Mouse (Mus musculus) thymus, postnatal 14 days (tissue): ENCODE measurements around the gene AA986860.
A peak's percentile ranks its signal among the peaks of the same experiment; 100 is the strongest.

Experiments used
- DNase-seq: peaks from one replicate; pipeline ENCODE4 v3.0.0; 2021

Gene AA986860

DNA sequence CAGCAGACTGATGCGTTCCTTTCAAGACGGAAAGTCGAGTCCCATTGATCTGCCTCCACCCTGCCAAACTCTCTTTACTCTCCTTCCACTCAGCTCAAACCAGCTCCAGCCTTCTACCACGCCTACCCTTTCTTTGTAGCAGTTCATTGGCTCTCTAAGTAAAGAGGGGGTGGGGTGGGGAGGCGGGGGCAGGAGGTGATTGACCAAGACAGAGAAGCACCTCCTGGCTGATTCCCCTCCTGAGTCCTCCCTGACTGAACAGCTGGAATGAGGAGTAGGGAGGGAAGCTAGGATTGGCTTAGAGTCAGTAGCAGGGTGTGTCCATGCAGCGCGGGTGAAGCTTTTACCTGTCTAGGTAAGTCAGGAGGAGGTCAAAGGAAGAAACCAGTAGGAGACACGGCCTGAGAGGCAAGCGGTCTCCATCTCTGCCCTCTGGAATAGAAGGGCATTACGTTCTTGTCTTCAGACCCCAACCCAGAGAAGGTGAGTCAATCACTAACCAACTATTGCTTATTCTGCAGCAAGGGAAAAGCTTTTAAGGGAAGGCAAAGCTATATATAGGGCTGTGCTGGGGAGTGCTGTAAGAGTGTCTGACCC, at the start of gene AA986860:
Gene AA986860, plus strand, starts transcription at position 236 of the 597 bp plus-strand sequence.
- DNase-seq = no peak

DNA sequence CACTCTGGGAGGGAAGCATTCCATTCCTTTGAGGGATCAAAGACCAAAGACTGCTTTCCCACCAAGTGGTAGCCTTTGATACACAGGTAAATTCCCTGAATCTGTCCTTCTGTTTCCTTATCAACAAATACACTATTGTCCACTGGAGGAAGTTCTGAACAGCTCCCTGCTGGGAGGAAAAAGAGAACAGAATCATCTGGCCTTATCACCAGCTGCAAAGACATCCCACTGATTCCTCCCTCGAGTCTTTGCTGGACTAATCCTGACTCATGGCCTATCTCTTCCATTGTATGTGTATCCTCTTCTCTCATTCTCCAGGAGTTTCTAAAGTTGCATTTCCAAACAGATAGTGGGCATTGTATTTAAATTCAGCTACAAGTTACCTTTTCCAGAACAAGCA, 47.9 kb upstream of the AA986860 start:
- DNase-seq = no peak

DNA sequence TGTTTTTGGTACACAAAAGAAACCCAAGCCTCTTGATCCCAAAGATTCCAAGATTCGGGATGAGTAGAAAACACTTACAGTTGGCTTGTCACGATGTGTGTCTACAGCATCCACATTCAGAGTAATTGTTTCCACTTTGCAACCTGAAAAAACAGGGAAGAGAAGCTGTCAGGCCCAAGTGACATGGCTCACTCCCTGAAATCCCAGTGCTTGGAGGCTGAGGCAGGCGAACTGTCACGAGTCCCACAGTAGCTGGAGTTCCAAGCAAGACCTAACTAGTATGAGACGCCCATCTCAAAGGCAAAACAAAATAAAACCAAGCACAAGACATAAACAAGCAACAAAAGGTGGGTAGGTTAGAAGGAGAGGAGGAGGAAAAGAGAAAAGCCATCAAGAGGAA, 33.2 kb upstream of the AA986860 start:
- no peak for DNase-seq

DNA sequence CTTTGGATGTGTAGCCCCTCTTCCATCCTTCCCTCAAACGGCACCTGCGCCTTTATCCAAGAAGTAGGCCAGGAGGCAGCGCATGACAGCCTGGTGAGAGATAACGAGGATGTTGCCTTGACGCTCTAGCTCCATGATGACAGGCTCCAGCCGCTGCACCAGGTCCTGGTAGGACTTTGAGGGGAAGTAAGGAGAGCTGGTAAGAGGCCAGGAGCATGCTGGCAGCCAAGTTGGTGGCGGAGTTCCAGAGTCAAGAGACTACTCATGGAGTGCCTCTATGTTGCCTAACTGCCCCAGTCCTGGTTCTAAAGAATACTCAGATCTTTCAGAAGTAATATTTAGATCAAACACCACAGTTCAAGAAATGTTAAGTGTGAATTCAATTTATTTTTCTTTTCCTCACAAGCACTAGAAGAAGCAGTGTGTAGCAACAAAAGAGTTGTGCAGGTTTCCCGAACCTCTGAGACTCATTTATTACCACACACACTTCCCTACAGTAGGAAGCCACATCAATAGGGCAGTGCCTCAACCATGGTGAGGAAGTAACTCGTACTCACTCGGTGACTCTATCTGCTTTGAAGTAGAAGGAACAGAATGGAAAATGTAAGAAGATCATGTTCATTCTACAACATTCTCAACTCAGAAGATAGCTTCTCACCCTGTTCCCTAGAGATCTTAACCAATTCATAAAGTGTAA, 31.7 kb upstream of the AA986860 start:
- DNase-seq = peak; percentile 31

DNA sequence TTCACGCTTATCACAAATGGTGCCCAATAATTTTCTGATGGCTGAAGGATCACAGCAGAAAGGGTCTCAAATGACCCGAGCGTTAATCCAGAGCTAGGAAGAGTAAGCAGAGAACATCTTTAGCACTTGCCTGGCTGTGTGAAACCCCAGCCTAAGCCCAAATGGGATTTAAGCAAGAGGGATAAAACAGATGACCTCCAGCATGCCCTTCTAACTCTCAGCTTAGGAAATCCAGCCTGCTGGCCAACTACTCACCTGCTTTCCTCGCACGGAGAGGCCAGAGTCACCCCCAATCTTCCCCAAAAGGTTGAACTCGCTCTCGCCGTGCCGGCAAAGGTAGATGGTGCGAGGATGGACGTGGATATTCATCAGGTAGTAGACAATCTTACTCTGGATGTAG, 29.8 kb upstream of the AA986860 start:
- DNase-seq = no peak

DNA sequence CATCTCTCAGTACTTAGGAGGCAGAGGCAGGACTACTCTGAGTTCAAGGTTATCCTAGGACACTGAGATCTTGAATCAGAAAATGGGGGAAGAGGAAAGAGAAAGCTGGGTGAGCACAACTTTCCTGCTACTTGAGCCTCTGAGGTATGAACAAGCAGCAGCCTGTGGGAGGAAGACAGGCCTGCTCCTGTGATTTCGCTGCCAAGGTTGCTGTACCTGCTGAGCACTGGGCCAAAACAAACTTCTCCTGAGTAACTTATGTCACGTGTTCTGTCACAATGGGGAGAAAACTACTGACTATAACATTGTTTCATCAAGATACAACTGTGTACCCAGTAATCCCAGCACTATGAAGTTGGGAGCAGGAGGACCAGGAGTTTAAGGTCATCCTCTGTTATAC, 28.2 kb upstream of the AA986860 start:
- no peak for DNase-seq

DNA sequence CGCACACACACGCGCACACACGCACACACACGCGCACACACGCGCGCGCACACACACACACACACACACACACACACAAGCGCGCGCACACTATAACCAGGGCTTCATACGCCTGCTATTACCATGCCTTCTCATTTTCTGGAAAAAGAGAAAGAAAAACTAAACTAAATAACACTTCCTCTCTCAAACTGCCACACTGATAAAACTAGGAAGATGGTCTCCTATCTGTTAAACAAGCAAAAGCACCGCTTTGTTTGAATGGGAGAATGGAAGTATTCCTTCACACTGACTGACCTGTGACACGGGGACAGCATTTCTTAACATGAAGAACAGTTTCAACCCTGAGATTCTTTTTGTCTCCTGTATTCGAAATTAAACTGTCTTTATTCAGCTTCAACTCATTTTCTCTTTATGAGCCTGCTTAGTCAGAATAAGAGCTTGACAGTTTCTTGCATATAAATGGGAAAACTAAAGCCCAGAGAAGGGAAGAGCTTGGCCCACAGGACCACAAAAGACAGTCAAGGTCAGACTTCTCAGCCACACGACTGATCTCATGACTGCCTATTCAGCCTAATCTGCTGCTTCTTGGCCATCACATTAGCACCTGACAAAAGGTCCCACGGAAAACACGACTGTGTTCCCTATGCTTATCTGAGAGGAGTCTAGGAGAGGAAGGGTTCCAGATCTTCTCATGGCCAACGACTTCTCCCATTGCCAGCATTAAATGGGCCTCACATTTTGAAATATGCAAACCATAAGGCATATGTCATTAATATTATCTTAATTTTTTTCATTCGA, 21.3 kb upstream of the AA986860 start:
- no peak for DNase-seq

DNA sequence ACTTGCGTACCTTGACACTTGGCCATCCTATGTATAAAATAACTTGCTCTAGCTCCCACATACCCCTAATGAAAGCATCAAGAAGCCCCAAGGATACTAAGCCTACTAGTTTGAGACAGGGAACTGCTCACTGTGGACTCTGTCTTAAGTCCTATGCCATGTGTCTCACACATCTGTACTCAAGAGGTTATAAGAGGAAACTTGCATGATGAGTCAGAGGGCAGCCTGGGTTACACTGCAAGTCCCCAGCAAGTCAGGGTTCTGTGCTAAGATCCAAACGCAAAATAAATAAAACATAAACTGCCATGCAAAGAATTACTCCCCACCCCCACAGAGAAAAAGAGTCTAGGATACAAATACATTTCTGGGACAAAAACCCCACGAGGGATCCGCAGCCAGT, 17.7 kb upstream of the AA986860 start:
- no peak for DNase-seq

DNA sequence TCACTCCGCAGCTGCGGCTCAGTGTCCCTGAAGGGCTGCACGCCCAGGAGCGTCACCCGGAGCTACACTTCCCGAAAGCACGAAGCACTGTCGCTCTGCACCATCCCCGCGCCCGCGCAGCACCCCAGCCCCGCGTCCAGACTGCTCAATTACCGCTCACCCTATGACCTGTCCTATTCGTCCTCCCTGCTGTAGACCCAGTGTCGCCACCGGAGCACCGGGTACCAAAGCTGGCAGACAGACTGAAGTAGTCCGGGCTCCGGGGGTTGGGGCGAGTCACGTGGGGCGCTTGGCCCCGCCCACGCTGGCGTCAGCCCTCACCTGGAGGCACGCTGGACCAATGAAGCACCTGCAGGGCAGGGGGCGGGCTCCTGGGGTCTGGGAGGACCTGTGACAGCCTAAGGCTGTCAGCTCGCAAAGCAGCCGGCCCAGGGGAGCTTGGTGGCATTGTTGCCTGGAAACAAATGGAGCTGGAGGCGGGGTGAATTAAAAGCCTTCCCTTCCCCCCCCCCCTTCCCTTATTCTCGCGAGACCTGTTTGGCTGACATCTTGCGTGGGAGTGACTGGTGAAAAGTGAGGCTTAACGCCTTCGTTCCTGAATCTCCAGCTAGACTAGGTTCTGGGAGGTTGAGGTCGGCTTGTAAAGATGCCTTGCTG, 16.1 kb upstream of the AA986860 start, which contains the start of gene Gm29427:
Gene Gm29427, minus strand, starts transcription at position 239 of the 657 bp plus-strand sequence.
- DNase-seq = peak; percentile 98

DNA sequence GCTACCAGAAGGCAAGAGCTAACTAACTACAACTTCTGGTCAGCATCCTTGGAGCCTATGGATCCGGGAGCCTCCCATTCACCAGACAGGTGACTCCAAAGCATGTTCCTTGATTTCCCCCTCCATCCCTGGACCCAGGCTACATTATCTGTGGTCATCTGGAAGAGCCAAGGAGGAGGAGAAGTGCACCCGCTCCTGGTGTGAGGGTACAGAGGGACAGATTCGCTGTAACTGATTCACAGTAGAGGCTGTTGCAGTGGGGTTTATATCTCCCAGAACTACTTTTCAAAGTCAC, 15.6 kb upstream of the AA986860 start:
- no peak for DNase-seq

DNA sequence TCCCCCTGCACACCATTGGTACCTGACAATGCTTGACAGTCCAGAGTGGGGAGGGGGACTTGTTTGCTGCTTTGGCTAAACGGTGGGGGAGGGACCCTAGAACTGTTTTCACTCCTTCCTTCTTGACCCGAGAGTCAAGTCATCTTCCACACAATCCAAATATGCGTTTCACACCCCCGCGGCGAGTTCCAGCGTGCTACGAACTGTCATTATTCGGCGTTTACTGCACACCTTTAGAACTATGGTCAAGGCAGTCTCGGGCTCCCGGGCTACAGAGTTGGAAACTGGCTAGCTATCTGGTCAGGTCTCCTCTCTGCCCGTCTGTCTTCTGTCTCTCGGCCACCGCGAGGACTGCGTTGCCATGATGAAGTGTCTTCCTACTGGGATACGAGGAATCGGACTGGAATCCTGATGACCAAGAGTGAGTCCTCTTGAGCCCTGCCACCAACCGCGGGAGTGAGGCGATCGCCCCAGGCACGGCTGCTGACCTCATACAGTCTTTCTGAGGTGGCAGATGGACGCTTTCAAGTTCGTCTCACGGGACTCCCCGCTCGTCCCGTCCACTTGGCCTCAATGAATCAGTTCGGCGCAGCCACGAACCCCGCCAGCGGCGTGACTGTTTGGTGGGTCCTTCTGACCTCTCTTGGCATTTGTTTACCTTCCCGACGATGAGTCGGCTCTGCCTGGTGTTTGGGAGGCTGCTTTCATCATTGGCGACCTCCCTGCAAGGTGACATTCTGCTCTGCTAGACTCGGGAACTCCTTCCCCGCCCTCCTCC, 15.1 kb upstream of the AA986860 start:
- DNase-seq = peak; percentile 51

DNA sequence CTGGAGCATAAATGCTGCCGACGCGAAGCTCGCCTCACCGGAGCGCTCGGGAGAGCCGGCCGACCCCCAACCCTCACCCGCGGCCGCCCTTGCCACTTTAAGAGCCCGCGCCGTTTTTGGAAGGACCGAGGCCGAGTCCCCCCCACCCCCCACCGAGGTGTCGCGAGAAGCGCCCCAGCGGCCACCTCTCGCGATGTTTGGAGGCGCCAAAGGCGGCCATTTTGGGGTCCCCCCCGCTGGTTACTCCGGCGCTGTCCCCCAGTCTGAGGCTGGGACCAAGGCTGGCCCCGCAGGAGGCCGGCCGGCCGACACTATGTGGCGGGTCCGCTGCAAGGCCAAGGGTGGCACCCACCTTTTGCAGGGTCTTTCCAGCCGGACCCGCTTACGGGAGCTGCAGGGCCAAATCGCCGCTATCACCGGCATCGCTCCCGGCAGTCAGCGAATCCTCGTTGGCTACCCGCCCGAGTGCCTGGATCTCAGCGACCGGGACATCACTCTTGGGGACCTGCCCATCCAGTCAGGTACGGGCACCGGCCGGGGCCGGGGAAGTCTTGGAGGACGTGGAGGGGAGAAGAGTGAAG, 14.4 kb upstream of the AA986860 start, which contains the start of gene Yod1:
Gene Yod1, plus strand, starts transcription at position 37 of the 581 bp plus-strand sequence.
- DNase-seq = peak; percentile 92

DNA sequence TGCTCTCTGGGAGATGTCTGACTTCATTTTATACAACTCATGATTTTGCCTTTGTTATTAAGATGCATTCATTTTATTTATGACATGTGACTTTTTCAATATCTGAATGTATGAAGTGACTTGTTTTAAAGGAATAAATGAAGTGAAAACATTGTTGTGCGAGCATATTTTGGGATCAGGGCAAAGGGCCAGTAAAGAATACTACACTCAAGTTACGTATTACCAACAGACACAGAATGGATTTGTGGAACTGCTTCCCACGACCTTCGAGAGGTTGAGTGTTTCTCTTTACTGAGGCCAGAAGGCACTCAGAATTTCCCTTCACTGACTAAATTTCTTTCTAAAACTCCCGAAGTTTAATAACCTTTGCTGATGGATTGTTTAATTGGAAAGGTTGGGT, 7.6 kb upstream of the AA986860 start:
- DNase-seq = no peak

DNA sequence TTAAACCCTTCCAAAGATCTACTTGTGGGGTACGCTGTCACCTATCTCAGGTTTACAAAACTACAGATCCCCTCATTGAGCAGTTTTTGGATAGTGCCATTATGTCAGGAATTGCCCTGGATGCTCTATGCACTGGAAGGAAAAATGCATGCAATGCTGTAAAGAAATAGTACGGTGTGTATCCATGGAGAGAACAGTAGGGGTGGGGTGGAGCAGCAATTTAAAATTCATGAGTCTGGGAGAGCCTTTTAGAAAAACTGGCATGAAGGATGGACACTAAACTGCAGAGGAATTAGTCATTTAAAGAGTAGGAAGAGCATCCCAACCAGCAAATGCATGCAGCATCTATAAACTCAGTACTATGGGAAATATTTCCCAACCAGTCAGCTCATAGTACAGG, 5.4 kb upstream of the AA986860 start:
- no peak for DNase-seq

DNA sequence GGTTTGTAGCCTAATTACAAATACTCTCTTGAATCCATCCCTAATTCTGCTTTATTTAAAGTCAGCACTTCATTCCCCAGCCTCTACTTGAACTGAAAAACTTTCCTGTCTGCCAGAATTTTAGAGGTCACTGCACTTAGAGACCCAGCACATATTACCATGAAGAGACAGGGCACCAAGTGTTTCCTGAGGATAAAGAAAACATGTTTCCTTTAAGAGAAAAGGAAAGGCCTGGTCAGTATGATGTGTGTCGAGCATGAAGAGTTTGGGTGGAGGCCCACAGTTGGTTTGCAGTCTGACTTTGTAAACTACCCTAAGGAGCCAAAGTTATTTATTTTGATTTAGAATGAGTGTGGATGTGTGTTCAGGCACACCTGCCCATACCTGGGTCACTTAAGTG, 3.7 kb upstream of the AA986860 start:
- DNase-seq = no peak

DNA sequence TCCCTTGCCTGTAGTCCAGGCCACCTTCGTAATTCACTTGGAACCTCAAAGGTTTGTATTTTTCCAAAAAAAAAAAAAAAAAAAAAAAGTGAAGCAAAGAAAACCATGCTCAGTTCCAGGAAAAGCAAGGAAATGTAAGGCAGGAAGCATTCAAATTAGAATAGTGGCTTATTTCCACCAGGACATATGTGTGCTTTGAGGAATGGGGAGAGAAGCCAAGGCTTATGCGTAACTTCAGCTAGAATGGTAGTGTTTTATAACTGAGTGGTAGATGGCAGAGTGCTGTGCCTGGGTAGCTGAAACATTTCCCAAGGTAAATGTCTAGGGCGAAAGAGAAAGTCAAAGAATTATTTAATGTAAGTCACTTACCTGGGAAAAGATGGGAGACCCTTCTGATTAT, 3.1 kb upstream of the AA986860 start:
- DNase-seq = no peak

DNA sequence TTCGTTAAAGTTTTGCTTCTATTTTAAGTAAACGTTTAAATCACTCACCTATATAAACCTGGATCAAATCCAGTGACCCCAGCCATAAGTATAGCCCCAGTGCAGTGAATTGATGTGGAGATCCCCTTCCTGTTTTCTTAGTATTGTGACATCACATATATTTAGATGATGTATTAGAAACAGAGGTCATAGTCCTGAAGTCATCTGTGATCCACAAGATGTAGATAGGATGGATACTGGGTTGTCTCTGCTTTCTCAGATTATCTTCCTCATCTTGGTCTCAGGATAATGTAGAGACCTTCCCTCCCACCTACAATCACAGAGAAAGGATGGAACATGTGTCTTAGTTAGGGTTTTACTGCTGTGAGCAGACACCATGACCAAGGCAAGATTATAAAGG, 2.6 kb upstream of the AA986860 start, which contains the start of gene Pfkfb2:
Gene Pfkfb2, minus strand, starts transcription at position 101 of the 400 bp plus-strand sequence.
- DNase-seq = no peak

DNA sequence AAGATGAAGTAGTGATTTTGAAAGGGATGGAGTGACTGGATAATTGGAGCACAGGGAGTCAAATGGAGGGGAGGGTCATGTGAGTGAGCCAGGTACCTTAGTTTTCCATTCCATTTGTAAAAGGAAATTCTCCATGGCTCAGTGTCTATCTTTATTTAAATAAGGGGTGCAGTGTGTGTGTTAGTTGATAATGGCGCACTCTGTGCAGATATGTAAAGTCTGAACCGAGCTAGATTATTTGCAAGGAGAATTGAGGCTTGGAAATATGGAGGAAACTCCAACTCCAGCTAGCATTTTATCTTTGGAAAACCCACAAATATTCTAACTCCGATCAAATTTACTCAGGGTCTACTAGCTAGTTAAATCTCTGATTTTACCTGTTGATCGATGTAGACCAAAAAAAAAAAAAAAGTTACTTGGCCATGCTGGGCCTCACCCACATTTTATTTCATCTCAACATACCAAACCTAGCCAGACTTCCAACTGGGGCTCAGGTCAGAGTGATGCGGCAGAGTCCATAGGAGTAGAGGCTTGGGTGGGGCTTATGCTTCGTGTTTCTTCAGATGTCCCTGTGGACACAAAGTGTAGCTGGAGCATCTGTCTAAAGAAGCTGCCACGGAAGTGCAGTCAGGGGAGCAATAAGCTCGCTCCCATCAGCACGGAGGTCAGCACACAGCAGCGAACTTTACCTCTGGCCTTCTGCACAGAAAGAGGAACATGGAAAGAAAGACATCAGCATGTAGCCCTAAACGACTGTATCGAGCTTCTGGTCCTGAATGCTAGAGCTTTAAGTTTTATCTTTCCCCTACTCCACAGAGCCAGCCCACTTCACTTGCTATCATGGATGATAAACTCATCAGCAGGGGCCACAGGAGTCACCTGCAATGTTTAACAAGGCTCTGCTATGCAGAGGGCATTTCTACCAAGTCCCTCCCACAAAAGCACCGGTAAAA, 1.2 kb downstream of the AA986860 start:
- DNase-seq = no peak

DNA sequence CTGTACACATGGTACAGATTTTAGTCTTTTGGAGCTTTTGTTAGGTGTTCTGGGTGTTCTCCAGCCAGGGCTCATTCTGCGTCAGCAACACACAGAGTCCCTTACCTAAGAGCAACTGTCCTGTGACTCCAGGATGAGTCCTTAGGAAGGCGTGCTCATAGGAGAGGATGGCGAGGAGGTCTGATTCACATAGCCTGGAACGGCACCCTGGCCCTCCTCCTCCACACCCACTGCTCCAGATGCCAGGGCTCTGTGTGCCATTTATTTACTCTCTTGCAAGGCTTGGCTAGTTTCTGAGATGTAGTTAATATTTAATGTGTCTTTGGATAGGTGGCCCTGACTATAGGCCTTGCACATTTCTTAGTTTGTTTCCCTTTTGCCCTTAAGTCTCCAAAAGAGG, 1.9 kb downstream of the AA986860 start:
- no peak for DNase-seq

DNA sequence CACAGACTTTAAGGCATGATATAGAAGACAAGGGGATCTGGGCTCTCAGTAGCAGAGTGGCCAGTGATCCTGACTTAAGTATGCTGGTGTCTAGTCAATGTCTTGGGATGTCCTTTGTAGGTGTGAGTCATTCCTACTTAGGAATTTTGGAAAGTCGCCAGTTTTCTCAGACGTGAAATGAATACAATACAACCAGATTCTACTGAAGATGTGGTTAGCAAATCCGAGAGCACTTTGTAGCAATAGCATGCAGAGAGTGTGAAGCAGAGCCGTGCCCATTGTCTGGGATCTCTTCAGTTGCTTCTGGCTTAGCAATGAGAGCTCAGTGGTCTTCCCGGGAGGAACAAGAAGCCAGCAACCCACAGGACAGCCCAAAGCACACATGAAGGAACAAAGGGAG, 2.7 kb downstream of the AA986860 start:
- no peak for DNase-seq

DNA sequence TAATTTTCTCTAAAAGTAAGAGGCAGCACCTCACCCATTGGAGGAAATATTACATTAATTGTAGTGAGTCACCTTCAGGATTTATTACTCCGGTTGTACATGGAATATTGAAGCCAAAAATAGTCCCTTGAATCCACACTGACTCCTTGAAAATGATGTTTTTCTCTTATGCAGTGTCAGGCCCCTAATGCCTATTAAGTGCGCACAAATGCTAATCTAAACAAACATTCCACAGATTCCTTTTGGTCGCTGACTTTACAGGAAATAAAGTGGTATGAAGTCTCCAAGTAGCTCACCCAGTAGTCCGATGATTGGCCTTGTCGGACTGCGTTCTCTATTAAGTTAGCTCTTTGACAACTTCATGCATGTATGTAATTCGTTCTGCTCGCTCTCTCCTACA, 3.1 kb downstream of the AA986860 start:
- DNase-seq = no peak
